Mouse (Mus musculus) E14TG2a.4 (cell line): ENCODE measurements around the gene Lasp1.

Source experiments
- CTCF ChIP-seq: conservative IDR thresholded peaks from 2 replicates; pipeline ENCODE4 v1.5.1; 2014; ENCODE audit warnings: low read length
- NANOG ChIP-seq: IDR thresholded peaks from 2 replicates; pipeline ENCODE4 v1.6.1; 2014; ENCODE audit warnings: borderline replicate concordance, low read length, mixed read lengths
- POU5F1 ChIP-seq: IDR thresholded peaks from 2 replicates; pipeline ENCODE4 v1.6.1; 2014; ENCODE audit warnings: low read length, borderline replicate concordance

DNA sequence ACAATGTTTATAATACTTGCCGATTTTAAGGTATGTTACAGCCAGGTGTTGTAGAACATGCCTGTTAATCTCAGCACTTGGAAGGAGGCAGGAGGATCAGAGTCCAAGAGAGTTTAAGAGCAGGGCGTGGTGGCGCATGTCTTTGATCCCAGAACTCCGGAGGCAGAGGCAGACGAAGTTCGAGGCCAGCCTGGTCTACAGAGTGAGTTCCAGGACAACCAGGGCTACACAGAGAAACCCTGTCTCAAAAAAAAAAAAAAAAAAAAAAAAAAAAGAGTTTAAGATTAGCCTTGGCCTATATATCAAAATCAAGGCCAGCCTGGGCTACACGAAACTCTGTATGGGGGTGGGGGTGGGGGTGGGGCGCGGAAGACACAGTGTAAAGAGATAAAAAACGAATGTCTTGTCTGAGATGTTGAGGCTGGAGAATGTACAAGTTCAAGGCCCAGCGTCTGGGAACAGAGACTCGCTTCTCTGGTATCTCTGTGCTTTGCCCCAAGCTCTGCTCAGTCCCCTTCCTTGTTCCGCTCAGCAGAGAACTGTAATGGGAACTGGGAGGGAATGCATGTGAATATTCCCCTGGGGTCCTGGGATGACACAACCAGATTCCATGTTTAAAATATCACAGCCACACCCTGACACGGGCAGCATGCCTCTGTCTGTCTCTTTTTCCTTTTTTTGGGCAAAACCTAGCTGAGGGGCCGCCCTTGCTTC is 1.3 kb upstream of the Lasp1 start:
- TF ChIP-seq CTCF (no peak), POU5F1 (no peak), NANOG (no peak)
